Mouse (Mus musculus): ENCODE data around the gene Majin.

The Majin gene

DNA sequence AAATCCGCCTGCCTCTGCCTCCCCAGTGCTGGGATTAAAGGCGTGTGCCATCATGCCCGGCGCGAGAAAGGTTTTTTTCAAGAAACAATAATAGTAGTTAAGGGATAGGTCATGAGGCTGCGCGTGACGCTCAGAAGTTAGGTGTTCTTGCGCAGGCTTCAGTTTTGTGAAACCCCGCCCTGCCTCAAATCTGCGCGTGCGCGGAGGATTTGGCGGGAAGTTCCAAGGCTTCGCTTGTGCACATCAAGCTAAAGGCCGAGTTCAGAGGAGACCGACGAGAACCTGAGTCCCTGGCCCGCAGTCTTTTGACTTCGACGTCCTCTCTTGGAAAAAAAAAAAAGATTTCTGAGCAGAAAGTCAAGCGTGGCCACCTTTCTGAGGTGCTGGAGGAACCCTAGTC lies at the start of gene Majin:
Gene Majin, plus strand, starts transcription at position 258 of the 400 bp plus-strand sequence.
- DNase-seq (ENCODE audit: low spot score in 2 of 2), result no peak

DNA sequence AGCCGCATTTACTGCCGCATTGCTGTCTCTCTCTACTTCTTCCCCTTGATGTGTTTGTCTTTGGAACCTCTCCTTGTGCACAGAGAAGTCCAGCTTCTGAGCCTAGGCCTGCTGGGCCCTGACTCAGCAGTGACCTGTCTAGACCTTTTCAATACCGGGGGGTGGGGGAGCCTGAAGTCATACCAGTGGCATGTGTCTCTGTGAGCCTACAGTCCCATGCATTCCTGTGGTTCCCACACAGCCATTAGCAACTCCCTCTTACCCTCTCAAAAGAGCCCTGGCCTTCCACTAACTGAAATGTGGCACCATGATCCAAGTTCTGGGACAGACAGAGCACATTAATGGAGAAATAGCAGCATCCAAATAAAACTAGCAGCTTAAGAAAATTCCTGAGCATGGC lies 47.8 kb upstream of the Majin start:
- no peak for DNase-seq (ENCODE audit: low spot score in 2 of 2)

DNA sequence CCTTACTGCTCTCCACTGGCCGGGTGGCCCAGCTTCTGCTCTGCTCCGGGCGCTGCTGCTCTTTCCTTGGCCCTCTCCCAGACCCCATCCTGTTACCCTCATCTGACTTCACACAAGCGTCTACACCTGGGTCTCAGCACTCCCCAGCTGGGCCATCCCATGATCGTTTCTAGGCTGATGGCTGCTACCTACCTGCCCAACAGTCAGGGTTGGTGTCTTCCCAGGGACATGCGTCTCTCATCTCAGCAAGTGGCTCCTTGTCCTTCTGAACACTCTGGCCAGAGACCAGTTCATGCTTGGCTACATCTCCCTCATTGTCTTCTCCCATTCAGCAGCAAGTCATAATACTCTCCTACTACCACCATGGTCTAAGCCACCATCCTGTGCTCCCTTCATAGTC lies 44.5 kb upstream of the Majin start:
- no peak for DNase-seq (ENCODE audit: low spot score in 2 of 2)

DNA sequence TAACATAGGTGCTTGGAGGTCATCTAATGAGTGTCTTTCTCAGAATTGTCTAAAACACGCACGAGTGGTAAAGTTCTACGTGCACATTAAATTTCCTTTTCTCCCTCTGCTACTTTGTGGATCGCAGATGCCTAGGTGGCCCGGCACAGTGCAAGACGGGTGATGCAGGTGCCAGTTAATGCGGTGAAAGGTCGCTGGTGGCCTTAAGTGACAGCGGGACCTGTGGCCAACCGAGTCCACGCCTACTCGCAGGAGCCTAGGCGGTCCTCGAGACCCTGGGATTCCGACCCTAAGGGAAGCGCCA lies 43.9 kb upstream of the Majin start:
- DNase-seq (ENCODE audit: low spot score in 2 of 2), result no peak

DNA sequence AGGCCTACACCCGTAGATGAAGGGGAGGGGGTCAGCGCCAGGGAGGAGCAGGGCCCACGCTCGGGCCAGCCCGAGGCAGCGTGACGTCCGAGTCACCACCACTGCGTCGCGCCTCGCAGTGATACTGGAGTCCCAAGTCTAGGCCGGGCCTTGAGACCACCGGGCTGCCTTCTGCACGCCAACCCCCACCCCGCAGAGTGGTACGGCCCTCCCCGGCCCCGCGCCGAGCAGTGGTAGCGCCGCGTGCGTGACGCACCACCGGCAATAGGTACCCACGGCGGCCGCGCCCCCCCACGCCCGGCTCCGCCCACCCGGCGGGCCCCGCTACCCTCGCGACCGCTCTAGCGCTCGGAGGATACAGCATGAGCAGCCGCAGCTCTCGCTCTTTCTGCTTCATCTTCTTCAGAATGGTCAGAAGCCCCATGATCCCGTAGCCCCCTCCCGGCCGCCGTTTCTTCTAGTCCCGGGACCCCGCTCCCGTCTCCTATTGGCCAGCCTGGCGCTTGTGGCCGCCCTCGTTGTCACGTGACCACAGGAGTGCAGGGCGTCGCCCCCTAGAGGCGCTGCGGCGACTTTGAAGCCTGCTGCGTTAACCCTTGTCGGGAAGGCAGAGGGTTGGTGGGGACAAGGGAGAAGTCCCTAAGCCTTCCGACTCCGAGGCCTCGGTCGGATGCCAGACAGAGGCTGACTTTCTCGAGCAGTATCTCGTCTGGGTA lies 43.4 kb upstream of the Majin start, which contains the start of gene Batf2:
Gene Batf2, plus strand, starts transcription at position 306 of the 716 bp plus-strand sequence.
- DNase-seq (ENCODE audit: low spot score in 2 of 2), result peak; percentile 95

DNA sequence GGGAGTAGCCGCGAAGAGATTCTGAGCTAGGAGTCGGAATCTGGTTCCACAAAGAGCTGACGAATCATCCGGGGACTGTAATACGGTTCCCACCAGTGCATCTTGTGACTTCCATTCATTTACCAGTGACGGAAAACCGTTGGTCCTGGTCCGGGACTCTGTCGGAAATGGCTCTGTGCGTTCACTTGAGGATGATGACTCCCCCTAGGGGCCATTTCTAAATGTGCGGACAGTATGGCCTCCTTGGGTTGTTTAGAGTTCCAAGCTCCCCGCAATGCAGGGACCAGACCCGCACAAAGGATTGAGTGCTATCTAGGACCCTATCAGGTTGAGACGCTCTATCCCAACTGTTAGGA lies 42.8 kb upstream of the Majin start, which contains the start of gene Arl2:
Gene Arl2, minus strand, starts transcription at position 155 of the 356 bp plus-strand sequence.
- DNase-seq (ENCODE audit: low spot score in 2 of 2), result peak; percentile 91

DNA sequence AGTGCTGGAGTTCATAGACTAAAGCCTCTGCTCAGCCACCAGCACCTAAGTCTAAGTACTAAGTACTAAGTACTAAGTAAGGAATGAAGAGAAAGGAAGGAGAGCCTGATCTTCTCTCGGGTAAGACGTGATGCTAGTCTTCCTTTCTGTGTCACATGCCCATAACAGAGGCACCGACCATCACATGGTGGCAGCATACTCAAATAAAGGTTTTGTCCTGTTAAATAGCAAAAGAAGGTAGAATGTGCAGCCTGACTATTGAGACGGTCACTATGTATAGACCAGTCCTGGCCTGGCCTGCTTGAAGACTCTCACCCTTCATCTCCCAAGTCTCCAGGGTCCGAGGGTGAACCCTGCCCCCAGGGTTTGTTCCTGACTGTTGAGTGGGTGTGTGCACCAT lies 39.3 kb upstream of the Majin start:
- DNase-seq (ENCODE audit: low spot score in 2 of 2), result no peak

DNA sequence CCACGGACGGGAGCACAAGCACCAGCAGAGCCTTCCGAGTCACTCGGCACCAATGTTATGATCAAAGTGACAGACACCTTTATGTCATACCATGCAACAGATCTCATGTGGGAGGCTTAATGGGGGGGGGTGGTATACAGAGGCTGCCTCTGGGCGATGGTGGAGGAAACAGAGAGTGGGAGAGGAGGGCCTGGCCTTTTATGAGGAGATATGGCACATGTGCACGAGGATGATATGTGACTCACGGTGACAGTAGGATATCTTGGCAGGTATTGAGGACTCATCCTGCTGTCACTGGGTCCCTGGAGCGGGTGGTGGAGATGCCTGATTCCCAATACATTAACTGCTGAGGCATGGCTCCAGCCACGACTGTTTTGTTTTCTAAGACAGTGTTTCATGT lies 29.0 kb upstream of the Majin start:
- DNase-seq (ENCODE audit: low spot score in 2 of 2), result no peak

DNA sequence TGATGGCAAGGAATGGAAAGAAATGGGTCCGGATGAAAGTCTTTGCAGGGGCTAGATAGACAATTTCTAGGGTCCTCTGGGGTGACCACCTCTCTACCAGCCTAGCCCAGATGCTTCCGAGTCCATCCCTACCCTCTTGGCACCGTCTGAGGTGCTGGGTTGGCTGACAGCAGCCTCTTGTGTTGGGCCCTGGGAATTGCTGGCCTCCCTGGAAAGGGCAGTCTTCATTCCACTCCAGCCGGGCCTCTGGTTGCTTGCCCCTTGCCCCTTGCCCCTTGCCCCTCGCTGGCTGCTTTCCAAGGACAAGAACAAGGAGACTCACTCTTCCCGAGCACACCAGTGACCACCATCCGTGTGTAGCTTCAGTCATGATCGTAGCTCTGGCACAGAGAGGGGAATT lies 27.8 kb upstream of the Majin start:
- DNase-seq (ENCODE audit: low spot score in 2 of 2), result no peak

DNA sequence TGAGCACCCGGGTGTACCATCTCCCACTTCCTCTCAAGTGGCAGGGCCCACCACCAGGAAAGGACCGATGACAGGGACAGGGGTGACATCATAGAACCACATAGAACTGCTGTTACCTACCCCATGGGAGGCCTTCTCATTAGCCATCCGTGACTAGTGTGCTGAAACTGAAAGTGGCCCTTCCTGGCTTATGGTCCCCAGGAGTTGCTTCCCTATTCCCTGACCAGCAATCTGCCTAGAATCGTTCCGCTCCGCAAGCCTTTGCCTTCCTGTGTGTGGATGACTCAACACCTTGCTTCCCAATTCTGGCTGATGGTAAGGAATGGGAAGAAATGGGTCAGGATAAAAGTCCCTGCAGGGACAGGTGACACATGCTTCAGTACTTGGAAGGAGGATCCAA lies 27.0 kb upstream of the Majin start:
- DNase-seq (ENCODE audit: low spot score in 2 of 2), result no peak

DNA sequence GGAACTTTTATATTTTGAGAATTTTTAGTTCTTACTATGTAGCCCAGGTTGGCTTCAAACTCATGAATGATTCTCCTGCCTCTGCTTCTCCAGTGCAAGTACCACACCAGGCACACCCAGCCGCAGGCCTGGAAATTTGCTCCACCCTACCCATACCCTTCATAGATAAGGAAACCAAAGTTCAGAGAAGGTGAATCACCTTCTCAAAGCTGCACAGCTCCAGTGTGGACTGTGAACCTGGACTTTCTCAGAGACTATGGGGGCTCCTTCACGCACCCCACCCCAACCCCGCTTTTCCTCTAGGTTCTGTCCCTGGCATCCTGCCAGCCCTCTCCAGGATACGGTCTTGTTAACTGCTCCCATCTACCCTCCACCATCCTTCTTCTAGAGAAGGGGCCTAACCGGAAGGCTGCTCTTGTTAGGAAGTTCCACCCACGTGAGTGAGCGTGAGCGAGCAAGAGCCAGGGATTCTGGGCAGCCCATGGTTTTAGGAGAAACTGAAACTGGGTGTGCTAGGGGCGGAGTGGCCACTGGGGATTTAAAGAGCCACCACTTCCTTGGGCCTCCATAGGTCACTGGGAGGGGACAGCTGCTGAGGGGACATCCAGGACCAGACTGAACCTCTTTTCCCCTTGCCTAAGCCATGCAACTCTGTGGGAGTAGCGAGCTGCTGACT lies 20.2 kb upstream of the Majin start:
- DNase-seq (ENCODE audit: low spot score in 2 of 2), result no peak

DNA sequence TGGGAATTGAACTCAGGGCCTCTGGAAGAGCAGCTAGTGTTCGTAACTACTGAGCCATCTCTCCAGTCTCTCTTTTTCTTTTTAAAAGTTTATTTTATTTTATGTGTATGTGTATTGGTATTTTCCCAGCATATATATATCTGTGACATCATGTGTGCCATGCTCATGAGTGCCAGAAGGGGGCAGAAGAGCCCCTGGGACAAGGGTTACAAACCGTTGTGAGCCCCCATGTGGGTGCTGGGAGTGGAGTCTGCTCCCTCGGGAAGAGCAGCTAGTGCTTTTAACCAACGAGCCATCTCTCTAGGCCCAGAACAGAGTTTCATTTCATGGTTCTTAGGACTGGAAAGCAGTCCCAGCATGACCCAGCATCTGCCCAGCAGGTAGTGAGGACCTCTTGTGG lies 17.4 kb upstream of the Majin start:
- DNase-seq (ENCODE audit: low spot score in 2 of 2), result no peak

DNA sequence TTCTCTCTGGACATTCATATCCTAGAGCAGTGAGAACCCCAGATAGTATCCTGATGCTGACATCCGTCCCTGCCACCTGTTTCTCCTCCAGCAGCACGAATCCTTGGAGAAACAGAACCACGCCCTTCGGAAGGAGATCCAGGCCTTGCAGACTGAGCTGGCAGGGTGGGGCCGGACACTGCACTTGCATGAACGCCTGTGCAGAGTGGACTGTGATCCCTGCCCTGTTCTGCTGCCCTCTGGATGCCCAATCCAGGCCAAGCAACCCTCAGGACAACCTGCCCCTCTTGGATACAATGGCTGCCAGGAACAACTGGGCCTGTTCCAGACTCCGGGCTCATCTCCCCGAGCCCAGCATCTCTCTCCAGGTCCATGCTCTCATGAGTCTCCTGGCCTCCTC lies 13.0 kb upstream of the Majin start:
- DNase-seq (ENCODE audit: low spot score in 2 of 2), result no peak

DNA sequence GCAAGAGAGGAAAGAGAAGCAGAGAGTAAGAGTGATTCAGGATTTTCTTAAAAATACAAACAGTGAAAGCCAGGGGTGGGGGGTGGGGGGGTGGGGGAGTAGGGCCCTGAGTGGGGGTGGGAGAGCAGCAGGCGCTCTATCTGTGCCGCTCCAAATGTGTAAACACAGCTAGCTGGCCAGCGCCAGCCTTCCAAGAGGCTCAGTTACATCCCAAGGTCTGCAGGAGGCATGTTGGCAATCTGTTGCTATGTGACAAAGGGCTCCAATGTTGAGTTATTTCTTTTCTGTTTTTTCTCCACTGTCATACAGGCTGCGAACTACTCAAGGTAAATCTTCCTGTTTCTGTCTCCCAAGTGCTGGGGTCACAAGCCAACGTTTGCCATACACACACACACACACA lies 9.4 kb upstream of the Majin start:
- DNase-seq (ENCODE audit: low spot score in 2 of 2), result no peak

DNA sequence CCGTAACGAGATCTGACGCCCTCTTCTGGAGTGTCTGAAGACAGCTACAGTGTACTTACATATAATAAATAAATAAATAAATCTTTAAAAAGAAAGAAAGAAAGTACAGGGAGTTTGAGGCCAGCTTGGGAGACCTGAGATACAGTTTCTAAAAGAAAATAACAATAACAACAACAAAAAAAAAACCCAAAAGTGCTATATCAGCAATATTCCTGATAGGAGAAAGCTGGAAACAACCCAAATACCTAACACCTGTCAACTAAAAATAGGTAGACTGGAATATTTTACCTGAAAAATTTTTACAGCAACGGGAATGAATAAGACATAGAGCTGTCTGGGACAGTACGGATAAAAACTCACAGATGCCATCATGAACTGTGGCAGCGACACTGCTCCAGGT lies 5.4 kb upstream of the Majin start:
- no peak for DNase-seq (ENCODE audit: low spot score in 2 of 2)

DNA sequence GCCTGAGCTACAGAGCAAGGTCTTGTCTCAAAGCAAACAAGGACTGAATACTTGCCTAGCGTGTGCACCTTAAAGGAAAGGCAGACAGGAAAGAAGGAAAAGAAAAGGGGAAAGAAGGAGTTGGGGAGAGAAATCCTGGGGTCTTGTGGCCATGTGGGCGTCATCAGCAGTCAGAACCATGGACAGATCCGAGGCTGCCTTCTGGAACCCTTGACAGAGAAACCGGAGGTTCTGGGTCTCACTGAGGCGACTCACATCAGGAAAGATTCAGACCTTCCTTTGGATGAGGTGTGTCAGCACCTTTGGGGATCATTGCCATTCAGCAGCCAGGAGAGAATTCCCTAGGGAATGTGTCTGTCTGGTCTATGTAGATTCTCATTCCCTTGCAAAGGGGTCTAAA lies 2.6 kb upstream of the Majin start:
- no peak for DNase-seq (ENCODE audit: low spot score in 2 of 2)

DNA sequence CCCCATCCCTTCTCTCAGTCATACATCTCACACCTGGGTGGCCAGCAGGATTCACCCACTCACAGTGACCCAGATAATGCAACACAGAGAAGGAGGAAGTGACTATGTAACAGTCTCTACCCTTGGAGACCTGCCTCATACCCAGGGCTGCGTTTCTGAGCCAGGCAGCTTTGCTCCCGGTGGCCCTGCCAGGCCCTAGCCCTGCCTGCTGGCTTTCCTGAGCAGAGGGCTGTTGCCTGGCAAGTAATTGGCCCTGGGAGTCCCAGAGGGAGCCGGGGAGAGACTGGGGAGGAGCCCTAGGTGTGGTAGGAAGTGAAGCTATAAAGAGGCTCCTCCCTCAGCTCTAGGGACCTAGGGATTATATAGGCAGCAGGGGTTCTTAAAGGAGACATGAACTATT lies 1.7 kb upstream of the Majin start:
- no peak for DNase-seq (ENCODE audit: low spot score in 2 of 2)

DNA sequence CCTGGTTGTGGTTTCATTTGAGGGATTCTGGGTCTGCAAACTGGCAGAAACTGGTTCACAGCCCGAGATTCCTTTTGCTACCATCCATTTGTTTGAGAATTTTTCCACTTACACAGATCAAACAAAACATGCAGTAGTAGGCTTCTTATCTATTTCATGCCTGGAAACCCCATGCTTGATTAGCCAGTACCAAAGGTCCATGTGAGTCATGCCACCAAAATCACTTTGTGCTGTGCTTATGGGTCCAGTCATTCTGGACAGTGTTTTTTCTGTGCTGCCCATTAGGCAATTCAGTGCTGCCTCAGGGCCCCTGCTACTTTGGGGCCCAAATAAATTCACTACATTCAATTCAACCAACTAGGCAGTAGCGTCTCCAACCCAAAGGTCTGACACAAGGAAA lies 20.1 kb downstream of the Majin start:
- no peak for DNase-seq (ENCODE audit: low spot score in 2 of 2)

DNA sequence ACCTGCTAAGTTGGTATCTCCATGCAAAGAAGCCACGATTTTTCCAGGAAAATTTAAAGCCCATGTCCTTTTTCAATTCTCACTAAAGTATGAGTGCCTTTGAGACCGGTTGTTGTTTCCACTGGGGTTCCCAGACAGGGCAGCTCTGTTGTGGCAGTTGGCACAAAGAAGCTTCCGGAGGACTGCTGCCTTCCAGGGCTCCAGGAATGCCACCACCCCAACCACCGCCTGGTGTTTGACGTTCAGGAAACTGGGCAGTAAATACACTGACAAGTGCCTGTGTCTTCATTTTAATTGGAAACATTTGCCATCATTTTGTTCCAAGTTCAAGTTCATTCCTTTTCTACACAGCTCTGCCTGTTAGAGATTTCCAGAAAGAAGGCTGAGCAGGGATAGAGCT lies 22.5 kb downstream of the Majin start:
- DNase-seq (ENCODE audit: low spot score in 2 of 2), result no peak

DNA sequence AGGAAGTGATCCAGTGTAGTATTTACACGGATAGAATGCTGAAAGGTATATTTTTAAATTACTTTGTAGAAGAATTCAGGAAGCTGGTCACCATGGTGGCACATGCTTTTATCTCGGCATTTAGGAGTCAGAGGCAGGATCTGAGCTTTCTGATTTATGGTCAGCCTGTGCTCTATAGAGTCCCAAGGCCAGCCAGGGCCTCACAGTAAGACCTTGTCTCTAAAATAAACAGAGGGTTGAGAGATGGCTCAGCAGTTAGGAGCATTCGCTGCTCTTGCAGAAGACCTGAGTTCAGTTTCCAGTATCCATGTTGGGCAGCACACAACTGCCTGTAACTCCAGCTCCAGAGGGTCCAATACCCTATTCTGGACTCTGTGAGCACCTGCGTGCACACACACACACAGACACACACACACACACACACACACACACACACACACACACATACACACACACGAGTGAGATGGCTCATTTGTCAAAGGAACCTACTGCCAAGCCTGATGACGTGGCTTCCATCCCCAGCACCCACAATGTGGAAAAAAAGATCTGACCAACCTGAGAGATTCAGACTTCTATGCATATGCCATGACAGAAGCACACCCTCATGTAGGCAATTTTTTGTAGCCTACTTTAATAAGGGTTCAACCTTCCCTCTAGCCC lies 32.0 kb downstream of the Majin start:
- DNase-seq (ENCODE audit: low spot score in 2 of 2), result no peak

DNA sequence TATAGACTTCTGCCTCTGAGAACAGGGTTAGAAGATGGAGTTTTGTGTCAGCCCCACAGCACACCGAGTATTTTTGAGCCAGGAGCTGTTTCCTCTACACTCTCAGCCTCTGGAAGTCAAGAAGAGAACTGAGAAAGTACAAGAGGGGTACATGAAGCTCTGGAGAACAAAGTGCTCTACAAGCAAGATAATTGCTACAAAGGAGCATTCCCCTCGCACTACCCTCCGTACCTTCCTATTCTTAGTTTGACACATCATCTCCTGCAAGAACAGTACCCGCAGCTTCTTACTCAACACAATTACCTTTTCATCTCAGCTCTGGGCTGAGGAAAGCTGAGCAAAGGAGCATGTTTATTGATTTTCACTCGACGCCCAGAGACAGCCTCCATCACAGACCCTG lies 34.4 kb downstream of the Majin start:
- no peak for DNase-seq (ENCODE audit: low spot score in 2 of 2)

DNA sequence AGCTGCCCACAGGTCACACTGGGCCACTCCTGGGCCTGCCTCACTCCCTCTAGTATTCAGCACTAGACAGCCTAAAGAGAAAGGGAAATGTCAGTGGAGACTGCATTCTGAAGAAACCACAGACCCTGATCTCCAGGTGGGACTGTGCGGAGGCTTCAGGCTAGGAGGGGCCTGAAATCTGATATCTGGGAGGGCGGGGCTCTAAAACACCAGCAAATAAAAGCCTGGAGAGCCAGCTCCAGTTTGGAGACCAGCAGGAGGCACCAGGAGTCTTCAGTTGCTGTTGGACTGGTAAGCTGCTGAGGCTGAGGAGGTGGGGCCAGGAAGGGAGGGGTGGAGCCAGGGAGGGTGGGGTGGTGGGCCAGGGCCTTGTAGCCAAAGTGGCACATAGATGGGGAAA lies 41.9 kb downstream of the Majin start, which contains the start of gene Gpha2:
Gene Gpha2, plus strand, starts transcription at position 246 of the 400 bp plus-strand sequence.
- DNase-seq (ENCODE audit: low spot score in 2 of 2), result peak in 1 of 2 experiments; percentile 17

DNA sequence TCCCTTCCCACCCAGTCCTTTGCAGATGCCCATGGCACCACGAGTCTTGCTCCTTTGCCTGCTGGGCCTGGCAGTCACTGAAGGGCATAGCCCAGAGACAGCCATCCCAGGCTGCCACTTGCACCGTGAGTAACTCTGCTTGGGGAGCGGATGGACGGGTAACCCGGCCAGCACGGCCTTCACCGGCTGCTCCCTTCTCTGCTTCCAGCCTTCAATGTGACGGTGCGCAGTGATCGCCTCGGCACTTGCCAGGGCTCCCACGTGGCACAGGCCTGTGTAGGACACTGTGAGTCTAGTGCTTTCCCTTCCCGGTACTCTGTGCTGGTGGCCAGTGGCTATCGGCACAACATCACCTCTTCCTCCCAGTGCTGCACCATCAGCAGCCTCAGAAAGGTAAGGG lies 42.6 kb downstream of the Majin start:
- DNase-seq (ENCODE audit: low spot score in 2 of 2), result peak in 1 of 2 experiments; percentile 21

Measured in right cerebral cortex, postnatal 10 days (tissue).